Mouse (Mus musculus): ENCODE data around the gene Cox5a.

DNA sequence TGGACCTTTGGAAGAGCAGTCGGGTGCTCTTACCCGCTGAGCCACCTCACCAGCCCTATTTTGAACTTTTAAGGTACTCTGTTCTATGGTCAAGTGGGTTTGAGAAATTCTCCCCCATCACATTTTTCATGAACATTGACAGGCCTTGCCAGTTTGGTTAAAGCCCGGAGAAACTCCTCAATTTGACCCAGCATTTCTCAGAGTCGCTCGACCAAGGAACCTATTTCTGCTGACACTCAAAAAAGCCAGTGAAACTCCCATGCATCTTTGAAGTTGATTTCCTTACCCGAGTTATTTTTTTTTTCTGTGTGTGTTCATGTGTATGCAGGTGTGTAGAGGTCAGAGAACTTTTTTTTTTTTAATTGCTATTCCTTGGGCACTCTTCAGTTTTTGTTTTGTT is 43.5 kb downstream of the Cox5a start:
- TF ChIP-seq CTCF (IDR thresholded peaks at IDR 0.05; ENCODE audit: low read depth) (no peak), EP300 (IDR thresholded peaks at IDR 0.05; ENCODE audit: low read depth) (no peak)

All from liver, postnatal 0 days (tissue).